Mouse (Mus musculus) effector memory CD4-positive, alpha-beta T cell, adult 5 months (primary cell): Measurements from ENCODE around the gene Flnb. TPM values are rescaled to one million over a fixed set of nuclear protein-coding genes. Genes with fewer than 3 reads are reported as not detected.

Source experiments
- polyA plus RNA-seq: library from polyadenylated mRNA; unstranded; fragments of 100-300 nt; shearing (Covaris generic); gene quantifications from one replicate; pipeline ENCODE4 v1.2.1, GENCODE M21; 2017

The Flnb gene
- polyA plus RNA-seq: 17.0 TPM

DNA sequence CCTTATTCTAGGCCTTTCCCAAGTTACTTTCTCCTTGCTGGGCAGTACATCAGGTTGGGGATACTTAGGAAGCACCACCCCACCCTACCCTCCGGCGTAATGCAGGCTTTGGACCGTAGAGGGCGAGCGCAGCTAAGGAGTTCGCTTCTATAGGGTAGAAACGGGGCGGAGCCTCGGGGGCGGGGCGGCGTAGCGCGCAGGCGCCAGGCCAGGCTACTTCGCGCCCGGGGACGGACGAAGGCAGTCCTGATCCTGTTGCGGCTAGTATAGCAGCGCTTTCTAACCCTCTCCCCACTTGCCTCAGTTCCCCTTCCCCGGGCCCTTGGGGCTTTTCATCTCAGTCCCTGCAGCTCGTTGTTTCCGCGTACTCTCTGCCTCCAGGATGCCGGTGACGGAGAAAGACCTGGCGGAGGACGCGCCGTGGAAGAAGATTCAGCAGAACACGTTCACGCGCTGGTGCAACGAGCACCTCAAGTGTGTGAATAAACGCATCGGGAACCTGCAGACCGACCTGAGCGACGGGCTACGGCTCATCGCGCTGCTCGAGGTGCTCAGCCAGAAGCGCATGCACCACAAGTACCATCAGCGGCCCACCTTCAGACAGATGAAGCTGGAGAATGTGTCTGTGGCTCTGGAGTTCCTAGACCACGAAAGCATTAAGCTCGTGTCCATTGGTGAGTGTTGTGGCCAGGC lies at the start of gene Flnb:
TSS of gene Flnb (plus strand) at position 188 of the 693 bp plus-strand sequence.

DNA sequence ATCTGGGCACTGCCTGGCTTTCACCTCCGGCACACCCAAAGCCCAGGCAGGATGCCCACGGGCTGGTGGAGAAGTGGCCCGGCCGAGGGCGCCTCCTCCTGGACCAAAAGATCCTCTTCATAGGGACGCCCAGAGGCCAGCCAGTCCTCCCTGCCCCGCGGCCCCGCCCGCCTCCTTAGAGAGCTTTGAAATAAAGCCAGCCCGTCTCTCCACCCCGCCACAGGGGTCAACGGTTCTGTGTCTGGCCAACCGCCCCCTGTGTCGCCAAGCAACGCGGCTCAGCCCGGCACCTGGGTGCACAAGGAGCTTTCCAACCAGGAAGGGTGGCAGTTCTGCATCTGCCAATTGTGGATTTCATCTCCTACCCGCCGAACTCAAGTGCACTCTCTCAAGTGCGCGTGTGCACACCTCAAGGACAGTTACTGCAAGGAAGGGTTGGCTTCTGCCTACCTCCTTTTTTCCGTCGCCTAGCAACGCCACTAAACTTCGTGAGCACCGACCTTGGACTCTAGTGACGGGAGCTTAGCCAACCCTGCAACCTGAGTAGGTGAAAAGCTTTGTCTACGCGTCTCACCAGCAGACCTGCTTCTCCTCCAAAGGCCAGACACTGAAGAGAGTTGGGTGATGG lies 26.1 kb upstream of the Flnb start, which contains the start of gene Gm26661:
TSS of gene Gm26661 (plus strand) at position 56 of the 628 bp plus-strand sequence.

DNA sequence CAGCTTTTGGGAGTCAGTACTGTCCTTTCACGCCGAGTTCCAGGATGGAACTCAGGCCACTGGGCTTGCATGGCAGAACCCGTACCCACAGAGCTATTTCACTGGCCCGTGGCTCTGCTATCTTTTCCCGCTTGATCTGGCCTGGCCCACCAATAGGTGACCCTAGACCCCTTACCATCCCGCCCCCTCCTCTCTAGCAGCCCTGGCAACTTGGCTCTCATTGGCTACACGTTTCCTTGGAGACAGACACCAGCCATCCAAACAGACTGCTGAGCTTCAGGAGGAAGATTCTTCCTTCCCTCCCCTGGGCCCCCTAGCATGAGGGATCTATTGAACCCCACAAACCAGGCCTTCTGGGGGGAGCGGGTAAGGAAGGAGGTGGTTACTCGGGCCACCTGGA lies 139.3 kb downstream of the Flnb start, which contains the start of gene Gm45521:
TSS of gene Gm45521 (plus strand) at position 240 of the 400 bp plus-strand sequence.

DNA sequence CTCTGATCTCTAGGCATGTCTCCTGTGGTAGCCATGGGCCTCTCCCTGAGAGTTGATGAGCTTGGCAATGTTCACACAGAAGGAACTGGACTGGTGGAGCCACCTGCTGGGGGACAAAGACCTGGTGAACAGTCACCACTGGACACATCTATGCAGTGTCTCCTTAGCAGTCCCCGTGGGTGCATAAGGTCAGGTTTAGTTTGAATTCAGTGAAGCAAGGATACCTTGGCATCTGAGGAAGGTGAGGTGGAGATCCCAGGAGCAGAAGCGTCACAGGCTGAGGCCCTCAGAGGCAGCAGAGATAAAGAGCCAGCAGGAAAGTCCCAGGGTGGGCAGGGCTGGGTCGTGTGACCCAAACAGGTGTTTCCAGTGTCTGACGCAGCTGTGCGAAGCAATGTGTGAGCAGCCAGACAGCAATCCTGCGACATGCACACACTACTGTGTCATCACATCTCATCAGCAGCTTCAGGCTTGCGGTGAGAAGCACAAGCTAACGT lies 176.6 kb downstream of the Flnb start, which contains the start of gene Dnase1l3:
TSS of gene Dnase1l3 (minus strand) at position 303 of the 497 bp plus-strand sequence.

Other genes starting within 250 kb of the Flnb start
- not detected for gene Gm3558, start 249.4 kb upstream of the Flnb start, polyA plus RNA-seq
- gene Gm10338, start 222.4 kb upstream of the Flnb start, polyA plus RNA-seq: not detected
- not detected for gene Gm10128, start 174.0 kb upstream of the Flnb start, polyA plus RNA-seq
- gene Gm26661, start 26.4 kb upstream of the Flnb start, polyA plus RNA-seq: not detected
- not detected for gene Gm45521, start 139.3 kb downstream of the Flnb start, polyA plus RNA-seq
- 1.1 TPM for gene Dnase1l3, start 176.6 kb downstream of the Flnb start, polyA plus RNA-seq
- gene Abhd6, start 184.9 kb downstream of the Flnb start, polyA plus RNA-seq: 23.4 TPM